Mouse (Mus musculus) macrophage (primary cell): ENCODE results near the gene Mtch1. TPM values are rescaled to one million over a fixed set of nuclear protein-coding genes. Genes with fewer than 3 reads are reported as not detected.
A peak's percentile ranks its signal among the peaks of the same experiment; 100 is the strongest.
"Not testable (repeated sequence)": the region's sequence is repeated elsewhere in the genome, so short reads cannot be mapped to it uniquely, and the experiment has no call there.

Experiments used
- H3K27ac ChIP-seq: fragments of 350-480 bp; formaldehyde crosslinking; 2 replicates; pipeline ENCODE4 v1.9.0; 2021
- H3K36me3 ChIP-seq: fragments of 350-480 bp; formaldehyde crosslinking; 2 replicates; pipeline ENCODE4 v1.9.0; 2021; ENCODE audit errors: inconsistent target
- H3K4me3 ChIP-seq: fragments of 350-480 bp; formaldehyde crosslinking; 2 replicates; pipeline ENCODE4 v1.9.0; 2021; ENCODE audit errors: inconsistent target
- H3K79me2 ChIP-seq: fragments of 350-480 bp; formaldehyde crosslinking; 2 replicates; pipeline ENCODE4 v1.9.0; 2021; ENCODE audit errors: inconsistent target
- WGBS: methylation state at CpG from one replicate; pipeline ENCODE4 v1.1.7; 2026; ENCODE audit warnings: inconsistent platforms; ENCODE audit not compliant: missing documents; 5-methylcytosine and 5-hydroxymethylcytosine counted together
- polyA plus RNA-seq: library from polyadenylated mRNA; stranded (reverse); fragments of 250-400 nt; gene quantifications from 3 replicates; pipeline ENCODE4 v1.2.4, GENCODE M21; 2018; ENCODE audit warnings: inconsistent platforms

Gene Mtch1
- polyA plus RNA-seq, 1 experiment from 2014 or later, result 107 TPM

DNA sequence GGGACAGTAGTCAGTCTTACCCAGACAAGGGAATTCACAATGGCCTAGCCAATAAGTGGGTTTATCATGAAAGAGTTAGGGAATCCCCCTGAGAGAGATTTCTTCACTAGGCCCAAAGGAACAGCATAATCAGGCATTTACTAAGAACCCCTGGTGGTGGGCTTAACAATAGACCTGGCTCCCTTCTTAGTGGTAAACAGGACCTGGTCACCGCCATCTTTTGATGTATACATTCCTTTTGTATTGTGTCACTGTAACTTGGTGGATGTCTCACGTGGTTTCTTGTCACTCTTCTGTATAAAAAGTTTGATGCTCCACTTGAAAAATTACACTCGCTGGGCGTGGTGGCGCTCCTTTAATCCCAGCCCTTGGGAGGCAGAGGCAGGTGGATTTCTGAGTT is 3.3 kb upstream of the Mtch1 start:
- WGBS, result 92% methylated on average over 5 of the region's 5 CpGs
- H3K79me2 ChIP-seq, result peaks cover 13% of the 10 kb centered on the region
- H3K27ac ChIP-seq, H3K36me3 ChIP-seq, H3K4me3 ChIP-seq: not testable (repeated sequence)

DNA sequence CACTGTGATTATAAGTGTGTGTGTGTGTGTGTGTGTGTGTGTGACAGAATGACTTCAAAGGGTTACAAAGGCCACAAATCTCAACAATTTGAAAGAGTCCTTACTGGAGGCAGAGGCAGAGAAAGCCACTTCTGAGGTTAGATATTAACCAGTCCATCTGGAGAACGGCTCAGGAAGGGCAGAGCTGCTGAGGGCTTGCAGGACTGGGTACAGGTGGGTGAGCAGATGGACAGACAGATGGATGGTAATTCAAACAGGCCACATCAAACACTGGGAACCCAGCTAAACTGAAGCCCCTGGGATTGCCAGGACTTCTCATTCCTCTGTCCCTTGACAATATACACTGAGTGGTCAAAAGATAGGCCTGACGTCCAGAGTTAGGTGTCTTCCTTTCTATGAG is 1.3 kb upstream of the Mtch1 start:
- Histone ChIP-seq H3K79me2 (peaks cover 33% of the 10 kb centered on the region), H3K27ac (no peak overlapping the region), H3K4me3 (no peak overlapping the region), H3K36me3 (no peaks in the 10 kb centered on the region)
- 97% methylated on average over 2 of the region's 2 CpGs for WGBS

DNA sequence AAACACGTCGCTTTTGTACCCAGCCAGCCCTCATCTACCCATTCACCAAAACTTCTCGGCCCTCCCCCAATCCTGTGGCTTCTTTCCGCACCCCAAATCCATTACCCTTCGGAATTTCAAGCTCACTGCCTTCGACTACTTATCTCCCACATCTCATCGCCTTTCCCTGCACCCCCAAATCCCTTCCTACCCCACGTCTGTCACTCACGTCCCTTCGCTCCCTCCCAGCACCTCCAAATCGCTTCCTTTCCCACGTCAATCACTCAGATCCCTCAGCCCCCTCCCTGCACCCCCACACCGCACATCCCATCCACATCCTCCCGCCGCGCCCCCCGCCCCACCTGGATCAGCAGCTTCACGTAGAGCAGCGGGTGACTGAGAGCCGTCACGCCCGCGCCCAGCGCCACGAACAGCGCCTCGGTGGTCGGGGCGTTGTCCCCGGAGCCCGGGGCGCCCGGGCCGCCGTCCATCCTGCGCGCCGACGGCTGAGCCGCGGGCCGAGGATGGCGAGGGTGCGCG is 549 bp downstream of the Mtch1 start:
- peak overlapping the region; percentile 87 for H3K4me3 ChIP-seq
- WGBS, result 1% methylated on average over 29 of the region's 45 CpGs
- peaks cover 51% of the 10 kb centered on the region for H3K79me2 ChIP-seq
- peak overlapping the region; percentile 51 for H3K27ac ChIP-seq
- H3K36me3 ChIP-seq, result peaks cover 10% of the 10 kb centered on the region; the same call in 1 of the 2 replicates

DNA sequence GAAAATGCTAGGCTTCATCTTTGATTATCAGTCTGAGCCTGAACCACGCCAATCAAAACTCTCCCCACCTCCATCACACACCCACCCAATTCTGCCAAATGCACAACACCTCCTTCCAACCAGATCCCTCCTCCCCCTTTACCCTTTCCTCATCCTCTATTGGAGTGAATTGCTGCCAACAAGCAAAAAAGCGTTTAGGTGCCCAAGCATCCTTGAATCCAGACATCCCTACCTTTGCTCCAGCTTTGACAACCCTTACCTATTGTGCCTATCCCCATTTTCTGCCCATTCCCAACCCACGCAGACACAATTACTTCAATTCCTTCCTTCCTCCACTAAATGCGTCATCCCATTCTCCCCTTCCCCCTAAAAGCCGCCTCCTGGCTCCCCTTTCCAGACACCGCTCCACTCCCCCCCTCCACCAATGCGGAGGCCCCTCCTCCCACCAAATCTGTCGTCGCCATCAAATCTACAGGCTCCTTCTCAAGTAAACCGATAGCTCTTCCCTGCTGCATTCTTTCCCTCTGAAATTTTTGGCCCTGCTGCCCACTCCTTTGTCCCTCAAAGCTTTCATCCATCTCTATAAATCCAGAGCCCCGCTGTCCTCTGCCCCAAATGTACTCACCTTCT is 1.1 kb downstream of the Mtch1 start:
- Histone ChIP-seq H3K27ac (peak overlapping the region; percentile 51), H3K79me2 (peaks cover 57% of the 10 kb centered on the region), H3K4me3 (peak overlapping the region; percentile 87), H3K36me3 (peaks cover 10% of the 10 kb centered on the region; the same call in 1 of the 2 replicates)
- WGBS, result 17% methylated on average over 11 of the region's 11 CpGs

DNA sequence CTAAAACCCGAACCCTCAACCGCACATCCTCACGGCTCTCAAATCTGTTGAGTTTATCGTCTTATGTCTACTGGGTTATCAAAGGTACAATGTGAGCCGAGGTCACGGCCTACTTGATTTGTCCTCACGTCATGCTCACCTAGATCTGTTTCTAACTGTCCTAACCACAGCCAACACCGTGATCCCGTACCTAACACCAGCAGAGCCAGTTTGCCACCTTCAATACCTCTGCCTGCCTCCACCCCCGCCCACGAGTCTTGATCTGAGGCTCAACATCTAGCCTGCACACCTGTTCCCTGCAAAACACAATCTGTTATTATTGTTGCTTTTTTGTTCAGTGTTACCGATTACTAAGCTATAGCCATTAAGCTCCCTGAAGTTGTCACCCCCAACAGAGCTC is 2.5 kb downstream of the Mtch1 start:
- 89% methylated on average over 9 of the region's 12 CpGs for WGBS
- no peak overlapping the region for H3K4me3 ChIP-seq
- H3K36me3 ChIP-seq, result peaks cover 15% of the 10 kb centered on the region; the same call in 1 of the 2 replicates
- H3K27ac ChIP-seq, result no peak overlapping the region
- H3K79me2 ChIP-seq, result peaks cover 57% of the 10 kb centered on the region

DNA sequence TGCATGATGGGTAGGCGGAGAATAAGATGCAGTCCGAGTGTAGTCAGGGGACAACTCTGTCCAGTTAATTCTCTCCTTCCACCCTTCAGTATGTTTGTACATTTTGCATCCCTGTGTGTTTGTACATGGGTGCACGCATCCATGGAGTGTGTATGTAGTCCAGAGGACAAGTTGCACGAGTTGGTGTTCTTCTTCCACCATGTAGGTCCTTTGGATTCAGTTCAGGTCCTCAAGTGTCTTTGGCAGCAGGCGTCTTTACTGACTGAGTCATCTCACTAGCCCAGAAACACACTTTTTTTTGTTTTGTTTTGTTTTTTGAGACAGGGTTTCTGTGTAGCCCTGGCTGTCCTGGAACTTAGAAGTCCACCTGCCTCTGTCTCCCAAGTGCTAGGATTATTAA is 4.5 kb downstream of the Mtch1 start:
- no peak overlapping the region for H3K4me3 ChIP-seq
- 95% methylated on average over 5 of the region's 5 CpGs for WGBS
- H3K27ac ChIP-seq, result no peak overlapping the region
- peaks cover 57% of the 10 kb centered on the region for H3K79me2 ChIP-seq
- peaks cover 35% of the 10 kb centered on the region; the same call in 1 of the 2 replicates for H3K36me3 ChIP-seq

DNA sequence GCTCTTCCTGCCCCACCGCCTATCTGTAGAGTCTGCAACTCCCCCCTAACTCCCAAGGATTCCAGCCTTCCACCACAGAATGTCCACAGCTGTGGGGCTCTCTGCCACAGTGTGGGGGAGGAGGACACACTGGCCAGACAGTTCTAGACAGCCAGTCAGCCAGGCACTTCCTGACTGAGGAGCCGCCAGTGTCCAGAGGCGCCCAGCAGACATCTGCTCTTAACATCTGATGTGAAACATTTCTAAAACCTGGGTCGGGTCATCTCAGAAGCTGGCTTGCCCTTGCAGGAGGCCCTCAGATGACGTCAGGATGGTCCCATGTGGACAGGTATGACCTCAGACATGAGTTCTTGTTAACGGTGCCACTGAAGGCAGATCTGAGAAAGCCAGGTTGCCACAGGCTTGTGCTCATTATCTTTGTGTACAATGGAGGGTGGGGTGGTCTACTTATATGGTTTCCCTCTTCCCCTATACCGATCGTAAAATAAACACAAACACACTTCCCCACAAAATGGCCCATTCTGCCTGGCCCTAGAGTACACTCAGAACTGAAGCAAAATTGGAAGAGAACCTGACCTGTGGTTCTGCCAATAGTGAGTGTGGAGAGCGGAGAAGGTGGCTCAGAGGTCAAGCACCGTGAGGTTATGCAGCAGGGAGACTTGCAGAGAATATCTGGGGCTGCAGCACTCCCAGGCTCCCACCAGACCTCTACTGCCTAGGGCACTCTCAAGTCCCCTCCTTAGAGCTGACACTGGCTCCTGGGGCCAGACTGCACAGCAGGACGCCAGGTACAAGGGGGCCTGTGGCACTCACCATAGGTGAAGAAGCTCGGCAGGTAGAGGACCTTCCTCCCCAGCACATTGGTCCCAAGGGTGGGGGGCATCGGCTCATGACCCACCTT is 5.5 kb downstream of the Mtch1 start:
- peaks cover 43% of the 10 kb centered on the region; the same call in 1 of the 2 replicates for H3K36me3 ChIP-seq

DNA sequence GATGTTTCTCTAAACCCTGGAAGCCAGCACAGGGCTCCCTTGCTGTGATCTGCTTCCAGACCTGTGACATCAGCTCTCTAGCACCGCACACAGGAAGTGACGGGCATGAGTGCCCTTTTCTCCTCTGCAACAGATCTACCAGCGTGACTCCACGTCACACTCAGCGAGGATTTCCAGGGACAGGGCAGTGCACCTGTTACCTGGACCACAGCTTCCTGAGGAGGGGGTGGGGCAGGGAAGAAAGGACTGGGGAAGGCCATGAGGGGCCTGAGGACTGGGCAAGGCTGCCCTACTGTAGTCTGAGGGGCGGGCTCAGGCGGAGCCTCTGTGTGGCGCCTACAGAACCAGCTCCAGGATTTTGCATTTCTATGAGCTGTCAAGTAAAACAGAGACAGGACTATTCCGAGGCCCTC is 6.1 kb downstream of the Mtch1 start:
- WGBS, result 78% methylated on average over 7 of the region's 9 CpGs
- Histone ChIP-seq H3K4me3 (no peak overlapping the region), H3K27ac (no peak overlapping the region), H3K36me3 (peaks cover 49% of the 10 kb centered on the region; the same call in 1 of the 2 replicates), H3K79me2 (peaks cover 50% of the 10 kb centered on the region)

More for the DNA sequence above, 5.5 kb downstream of the Mtch1 start:
- 89% methylated on average over 13 of the region's 13 CpGs for WGBS
- Histone ChIP-seq H3K27ac (no peak overlapping the region), H3K4me3 (no peak overlapping the region), H3K79me2 (peaks cover 56% of the 10 kb centered on the region)

DNA sequence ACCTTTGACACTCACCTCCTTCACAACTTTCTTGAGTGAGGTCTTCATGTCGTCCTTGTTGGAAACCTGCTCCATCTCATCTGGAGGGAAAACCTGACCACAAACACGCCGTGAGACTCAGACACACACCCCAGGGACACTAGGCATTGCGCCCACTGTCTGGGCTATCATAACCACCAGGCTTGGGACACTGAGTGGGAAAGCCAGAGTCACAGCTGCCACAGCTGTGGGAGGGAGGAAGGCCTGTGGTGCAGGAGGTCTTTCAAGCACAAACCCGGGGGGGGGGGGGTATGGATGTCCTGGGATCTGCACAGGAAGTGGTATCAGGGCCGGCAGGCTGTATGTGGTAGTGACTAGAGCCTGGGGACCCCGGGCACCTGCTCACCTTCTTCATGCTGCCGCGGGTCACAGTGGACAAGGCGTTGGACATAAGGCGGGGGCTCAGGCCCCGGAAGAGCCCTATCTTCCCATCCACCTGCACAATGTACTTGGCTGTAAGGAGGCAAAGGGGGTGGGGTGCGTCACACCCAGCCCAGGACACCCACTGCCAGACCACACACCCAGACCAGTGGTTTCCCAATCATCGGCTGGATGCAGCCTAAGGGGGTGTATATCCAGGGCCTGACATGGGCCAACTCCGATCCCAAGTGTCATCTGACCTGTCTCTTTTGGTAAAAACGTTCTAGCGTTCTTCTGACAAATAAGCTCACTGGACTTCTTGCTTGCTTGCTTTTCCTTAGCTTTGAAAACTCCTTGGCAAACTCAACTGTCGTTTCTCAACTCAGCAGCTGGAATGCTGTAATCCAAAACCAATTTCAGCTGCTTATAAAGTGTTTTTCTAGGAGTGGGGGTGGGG is 7.1 kb downstream of the Mtch1 start:
- Histone ChIP-seq H3K36me3 (peaks cover 59% of the 10 kb centered on the region; the same call in 1 of the 2 replicates), H3K27ac (no peak overlapping the region), H3K79me2 (peaks cover 40% of the 10 kb centered on the region), H3K4me3 (no peak overlapping the region)
- WGBS, result 86% methylated on average over 18 of the region's 18 CpGs

DNA sequence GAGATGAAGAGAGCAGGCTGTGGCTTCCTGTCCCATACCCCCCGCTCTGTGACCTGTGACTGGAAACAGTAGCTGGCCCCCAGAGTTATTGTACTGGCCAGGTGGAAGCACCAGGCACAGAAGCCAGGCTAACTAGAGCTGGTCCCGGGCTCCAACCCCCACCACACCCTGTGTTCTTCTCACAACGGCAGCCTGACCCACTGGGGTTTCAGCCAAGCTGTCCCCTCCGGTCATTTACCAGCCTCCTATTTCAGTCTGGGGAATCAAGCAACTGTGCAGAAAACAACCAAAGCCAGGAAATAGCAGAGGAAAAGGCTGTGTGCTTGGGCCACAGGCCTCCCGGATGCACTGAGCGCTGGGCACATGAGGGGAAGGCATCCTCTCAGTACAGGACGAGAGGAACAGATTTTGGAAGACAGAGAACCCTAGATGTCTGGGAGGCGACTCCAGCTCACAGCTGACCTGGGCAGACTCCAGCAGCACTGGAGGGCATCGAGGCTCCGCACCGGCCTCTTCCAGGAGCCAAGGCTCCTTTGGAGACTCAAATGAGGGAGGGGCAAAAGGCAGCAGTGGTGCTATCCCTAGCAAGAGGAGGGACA is 8.5 kb downstream of the Mtch1 start:
- Histone ChIP-seq H3K4me3 (no peak overlapping the region), H3K36me3 (peaks cover 68% of the 10 kb centered on the region; the same call in 1 of the 2 replicates), H3K79me2 (peaks cover 26% of the 10 kb centered on the region; the same call in 1 of the 2 replicates), H3K27ac (no peak overlapping the region)
- 96% methylated on average over 11 of the region's 11 CpGs for WGBS

DNA sequence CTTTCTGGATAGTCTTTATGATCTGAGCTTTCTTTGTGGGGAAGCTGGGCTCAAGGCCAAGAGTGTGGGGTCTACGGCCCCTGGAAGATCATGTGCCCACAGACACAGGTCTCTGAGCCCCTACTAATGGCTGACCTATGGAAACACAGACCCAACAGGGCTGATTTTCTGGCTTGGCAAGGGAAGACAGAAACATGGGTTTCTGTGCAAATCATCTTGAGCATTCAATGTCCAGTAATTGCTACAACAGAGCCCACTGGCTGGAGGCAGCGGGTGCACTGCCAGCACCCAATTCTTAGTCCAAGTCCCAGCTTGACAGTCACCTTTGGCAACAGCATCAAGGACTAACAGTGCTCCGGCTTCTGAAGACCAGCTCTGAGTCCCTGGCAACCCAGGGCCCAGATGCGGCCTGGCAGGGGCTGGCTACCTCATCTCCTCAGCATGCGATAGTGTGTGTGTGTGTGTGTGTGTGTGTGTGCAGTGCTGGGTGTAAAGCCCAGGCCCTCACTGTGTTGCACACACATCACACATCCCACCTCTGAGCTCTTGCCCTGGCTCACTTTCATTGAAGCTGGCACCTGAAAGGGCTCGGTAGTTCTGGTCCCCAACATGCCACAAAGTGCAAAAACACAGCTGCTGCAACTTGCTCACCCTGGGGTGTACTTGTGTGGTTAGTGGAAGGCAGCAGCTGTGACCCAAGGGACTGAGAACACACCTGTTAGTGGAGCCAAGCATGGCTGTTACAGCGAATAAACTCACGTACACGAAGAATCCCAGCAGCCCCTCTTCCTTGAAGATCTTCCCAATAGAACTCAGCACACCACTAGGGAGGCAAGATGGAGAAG is 9.5 kb downstream of the Mtch1 start:
- Histone ChIP-seq H3K79me2 (peaks cover 16% of the 10 kb centered on the region; the same call in 1 of the 2 replicates), H3K36me3 (peaks cover 72% of the 10 kb centered on the region), H3K4me3 (no peak overlapping the region), H3K27ac (no peak overlapping the region)
- WGBS, result 94% methylated on average over 8 of the region's 9 CpGs

DNA sequence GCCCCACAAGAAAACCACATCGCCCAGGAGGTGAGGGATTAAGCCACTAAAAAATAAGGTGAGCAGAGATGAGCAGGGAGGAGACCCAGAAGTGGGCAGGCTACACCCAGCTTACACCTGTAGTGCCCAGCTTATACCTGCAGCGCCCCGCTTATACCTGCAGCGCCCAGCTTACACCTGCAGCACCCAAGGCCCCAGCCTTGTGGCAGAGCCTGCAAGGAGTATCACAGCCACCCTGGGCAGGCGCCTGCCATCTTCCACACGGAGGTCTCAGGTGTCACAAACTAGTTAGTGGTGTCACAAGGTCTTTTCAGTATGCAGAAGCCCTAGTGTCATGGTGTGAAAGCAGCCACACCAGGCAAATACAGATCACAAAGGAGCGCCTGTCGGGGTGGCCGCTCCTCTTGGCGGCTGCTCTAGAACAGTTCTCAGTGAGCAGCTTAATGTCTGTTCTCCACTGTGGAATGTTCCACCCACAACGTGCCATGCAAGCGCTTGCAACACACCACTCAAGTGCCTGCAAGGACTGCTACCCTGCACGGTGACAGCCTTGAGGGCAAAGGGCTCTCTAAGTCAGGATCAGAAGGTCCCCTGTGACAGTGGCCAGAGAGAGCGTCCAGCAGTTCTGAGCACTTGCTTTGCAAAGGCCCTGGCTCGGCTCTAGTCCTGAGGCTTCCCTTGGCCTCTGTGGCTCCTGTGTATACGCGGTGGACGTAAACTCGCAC is 11.3 kb downstream of the Mtch1 start:
- H3K27ac ChIP-seq, result no peak overlapping the region
- H3K79me2 ChIP-seq, result no peaks in the 10 kb centered on the region; the same call in 1 of the 2 replicates
- H3K4me3 ChIP-seq, result no peak overlapping the region
- WGBS, result 96% methylated on average over 19 of the region's 19 CpGs
- peaks cover 85% of the 10 kb centered on the region for H3K36me3 ChIP-seq
